Mouse (Mus musculus) ES-E14 (cell line): ENCODE results near the gene Irf2bp2. TPM values are rescaled to one million over a fixed set of nuclear protein-coding genes. Genes with fewer than 3 reads are reported as not detected.

Experiments
- DNase-seq: peaks from one replicate; pipeline ENCODE4 v3.0.0-alpha.2; 2013; ENCODE audit warnings: low read depth, low spot score
- H3K27ac ChIP-seq: 2 replicates; pipeline ENCODE4 v1.5.1; 2012; ENCODE audit warnings: low read depth, mild to moderate bottlenecking, low read length, moderate library complexity, mixed read lengths; ENCODE audit not compliant: poor library complexity, insufficient read depth, severe bottlenecking
- H3K36me3 ChIP-seq: 2 replicates; pipeline ENCODE4 v1.6.1; 2012; ENCODE audit warnings: mild to moderate bottlenecking, low read length, moderate library complexity, mixed read lengths; ENCODE audit not compliant: control insufficient read depth, poor library complexity, insufficient read depth, severe bottlenecking
- H3K4me1 ChIP-seq, 2 experiments: fragments of 150-350 bp in 1 of 2; sonication (generic) in 1 of 2; 2 replicates each; pipeline ENCODE4 v1.6.1; 2012; ENCODE audit warnings: low read length in 2 of 2, mild to moderate bottlenecking in 1 of 2, mixed read lengths in 1 of 2; ENCODE audit not compliant: control insufficient read depth in 2 of 2, insufficient read depth in 2 of 2, poor library complexity in 1 of 2
- H3K4me3 ChIP-seq, 2 experiments: fragments of 150-350 bp in 1 of 2; sonication (generic) in 1 of 2; 2 replicates each; pipeline ENCODE4 v1.5.1; 2012; ENCODE audit warnings: low read length in 2 of 2, low read depth in 1 of 2, mild to moderate bottlenecking in 1 of 2, mixed read lengths in 1 of 2; ENCODE audit not compliant: insufficient read depth in 1 of 2, poor library complexity in 1 of 2, severe bottlenecking in 1 of 2
- H3K9ac ChIP-seq: 2 replicates; pipeline ENCODE4 v1.6.1; 2012; ENCODE audit warnings: low read depth, mild to moderate bottlenecking, low read length, mixed read lengths; ENCODE audit not compliant: poor library complexity, insufficient read depth, severe bottlenecking
- H3K9me3 ChIP-seq: fragments of 150-350 bp; sonication (generic); 2 replicates; pipeline ENCODE4 v1.6.1; 2012; ENCODE audit warnings: low read depth, mild to moderate bottlenecking, low read length; ENCODE audit not compliant: control insufficient read depth, insufficient read depth
- CHD2 ChIP-seq: IDR thresholded peaks from 2 replicates; pipeline ENCODE4 v1.6.1; 2014; ENCODE audit warnings: mild to moderate bottlenecking, low read depth, low read length, inconsistent platforms
- HCFC1 ChIP-seq: IDR thresholded peaks from 2 replicates; pipeline ENCODE4 v1.6.1; 2012; ENCODE audit warnings: low read length, inconsistent platforms, borderline replicate concordance; ENCODE audit not compliant: insufficient read depth
- MAFK ChIP-seq: IDR thresholded peaks from 2 replicates; pipeline ENCODE4 v1.6.1; 2014; ENCODE audit warnings: mild to moderate bottlenecking, low read depth, low read length, inconsistent platforms; ENCODE audit not compliant: insufficient read depth
- ZC3H11A ChIP-seq: IDR thresholded peaks from 2 replicates; pipeline ENCODE4 v1.6.1; 2012; ENCODE audit warnings: low read depth, mild to moderate bottlenecking, inconsistent platforms, low read length, borderline replicate concordance
- ZNF384 ChIP-seq: IDR thresholded peaks from 2 replicates; pipeline ENCODE4 v1.6.1; 2012; ENCODE audit warnings: low read depth, low read length, inconsistent platforms
- in situ Hi-C, 2 experiments: fragments of 600-800 bp; cut with MboI; formaldehyde crosslinking; loops; one replicate each; pipeline ENCODE4 v1.15.1; 2025; ENCODE audit warnings: low sequenced_read_pairs in 2 of 2, inconsistent platforms in 1 of 2; ENCODE audit not compliant: unreplicated experiment in 2 of 2
- total RNA-seq: library from RNA; depleted of rRNA; stranded (reverse); fragments of 300-350 nt; gene quantifications from 2 replicates; pipeline ENCODE4 v1.2.3, GENCODE M21; 2012; rRNA removed

The Irf2bp2 gene
- 21.9 and 25.7 TPM in 2 replicates for total RNA-seq

GRCm38 (mm10) chr8:126593889-126594480 is at the start of gene Irf2bp2:
Irf2bp2 (minus strand) TSS chr8:126593986.
- in situ Hi-C loops = no loop called here
- peak; percentile 83 for DNase-seq
- peaks cover 21% of the 10 kb centered on the region for H3K36me3 ChIP-seq
- H3K4me3 ChIP-seq = peak within 1 kb of the TSS; percentile 80 to 85
- H3K9me3 ChIP-seq = no peaks in the 10 kb centered on the region
- peak within 1 kb of the TSS; percentile 93 for H3K9ac ChIP-seq
- peaks cover 4 to 26% of the 10 kb centered on the region in 2 experiments; a peak in 2 of 4 replicates for H3K4me1 ChIP-seq
- peak within 1 kb of the TSS; percentile 86 for H3K27ac ChIP-seq
- no peak for TF ChIP-seq MAFK
- 0 out of 2 replicates have a peak, but pooled peaks have one; percentile 40 for TF ChIP-seq CHD2

GRCm38 (mm10) chr8:126642665-126643064 is 48.9 kb upstream of the Irf2bp2 start:
- no peak overlapping the region for H3K27ac ChIP-seq
- no peaks in the 10 kb centered on the region for H3K4me1 ChIP-seq
- TF ChIP-seq MAFK (no peak), ZC3H11A (no peak), ZNF384 (no peak), HCFC1 (no peak), CHD2 (no peak)
- H3K36me3 ChIP-seq = no peaks in the 10 kb centered on the region
- in situ Hi-C loops = no loop called here
- H3K9ac ChIP-seq = no peak overlapping the region
- no peak overlapping the region for H3K4me3 ChIP-seq
- no peak for DNase-seq
- H3K9me3 ChIP-seq = no peaks in the 10 kb centered on the region

GRCm38 (mm10) chr8:126641568-126642295 is 47.9 kb upstream of the Irf2bp2 start:
- no peak overlapping the region for H3K4me3 ChIP-seq
- DNase-seq = no peak
- H3K27ac ChIP-seq = no peak overlapping the region
- H3K4me1 ChIP-seq = no peaks in the 10 kb centered on the region
- no peak overlapping the region for H3K9ac ChIP-seq
- in situ Hi-C loops = no loop called here
- H3K9me3 ChIP-seq = no peaks in the 10 kb centered on the region
- TF ChIP-seq ZNF384 (no peak), HCFC1 (no peak), MAFK (no peak), ZC3H11A (no peak), CHD2 (no peak)
- no peaks in the 10 kb centered on the region for H3K36me3 ChIP-seq

- Histone ChIP-seq H3K27ac (no peak overlapping the region), H3K9me3 (no peaks in the 10 kb centered on the region), H3K4me3 (no peak overlapping the region), H3K9ac (no peak overlapping the region), H3K4me1 (no peaks in the 10 kb centered on the region), H3K36me3 (no peaks in the 10 kb centered on the region)
- in situ Hi-C loops = no loop called here
- no peak for DNase-seq
- TF ChIP-seq HCFC1 = no peak
- no peak for TF ChIP-seq ZC3H11A
- TF ChIP-seq MAFK = no peak
- TF ChIP-seq CHD2 = no peak
- TF ChIP-seq ZNF384 = no peak
Observed at GRCm38 (mm10) chr8:126639161-126639560, 45.4 kb upstream of the Irf2bp2 start.
